Mouse (Mus musculus): ENCODE results near the gene Fbln7. TPM values are rescaled to one million over a fixed set of nuclear protein-coding genes. Genes with fewer than 3 reads are reported as not detected.

Gene Fbln7
- polyA plus RNA-seq, 1 experiment from 2014 or later: 4.5 TPM

DNA sequence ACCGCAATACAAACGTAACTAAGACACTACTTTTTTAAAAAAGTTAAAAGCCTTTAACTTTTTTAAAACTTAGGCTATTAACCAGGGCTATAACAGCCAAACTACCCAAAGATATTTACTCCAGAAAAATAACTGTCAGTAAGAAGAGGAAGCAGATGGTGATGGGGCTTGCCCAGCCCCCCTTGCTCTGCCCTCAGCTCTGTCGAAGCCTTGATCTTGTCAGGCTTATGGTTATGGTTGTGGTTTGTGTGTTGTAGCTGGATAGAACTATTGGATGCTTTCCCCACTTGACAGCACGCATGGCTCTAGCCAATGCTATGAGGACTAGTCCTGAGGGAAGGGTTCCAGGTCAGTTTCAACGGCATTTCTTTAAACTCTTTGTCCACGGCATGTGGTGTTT is 3.8 kb upstream of the Fbln7 start:
- Histone ChIP-seq H3K4me3 (replicated peaks; ENCODE audit: low read length) (no peak overlapping the region), H3K27ac (ENCODE audit: low read length) (no peak overlapping the region), H3K9ac (ENCODE audit: low read length) (no peak overlapping the region), H3K27me3 (ENCODE audit: control insufficient read depth, insufficient read depth, low read length) (no peaks in the 10 kb centered on the region; the same call in 1 of the 2 replicates), H3K36me3 (ENCODE audit: control insufficient read depth, insufficient read depth, low read length) (no peaks in the 10 kb centered on the region), H3K4me1 (ENCODE audit: control insufficient read depth, insufficient read depth, low read length) (no peaks in the 10 kb centered on the region; the same call in 1 of the 2 replicates), H3K4me2 (ENCODE audit: low read depth, low read length) (no peak overlapping the region), H3K9me3 (replicated peaks; ENCODE audit: control insufficient read depth, low read length) (no peaks in the 10 kb centered on the region)
- no peak for ATAC-seq (ENCODE audit: insufficient read depth, low FRiP score)
- 82% methylated on average over 6 of the region's 6 CpGs for WGBS

- Histone ChIP-seq H3K27ac (ENCODE audit: low read length) (no peak overlapping the region), H3K9ac (ENCODE audit: low read length) (no peak overlapping the region), H3K4me3 (replicated peaks; ENCODE audit: low read length) (no peak overlapping the region), H3K4me2 (ENCODE audit: low read depth, low read length) (no peak overlapping the region), H3K36me3 (ENCODE audit: control insufficient read depth, insufficient read depth, low read length) (no peaks in the 10 kb centered on the region), H3K27me3 (ENCODE audit: control insufficient read depth, insufficient read depth, low read length) (peaks cover under 1% of the 10 kb centered on the region; the same call in 1 of the 2 replicates), H3K4me1 (ENCODE audit: control insufficient read depth, insufficient read depth, low read length) (no peaks in the 10 kb centered on the region; the same call in 1 of the 2 replicates), H3K9me3 (replicated peaks; ENCODE audit: control insufficient read depth, low read length) (no peaks in the 10 kb centered on the region)
- 46% methylated on average over 3 of the region's 3 CpGs for WGBS
- ATAC-seq (ENCODE audit: insufficient read depth, low FRiP score): peak; percentile 16; the same call in 1 of the 2 replicates
These were observed 2.9 kb upstream of the Fbln7 start for GRCm38 (mm10) chr2:128859861-128860260.

- Histone ChIP-seq H3K9ac (ENCODE audit: low read length) (peak overlapping the region; percentile 65), H3K4me3 (replicated peaks; ENCODE audit: low read length) (peak overlapping the region; percentile 54), H3K9me3 (replicated peaks; ENCODE audit: control insufficient read depth, low read length) (no peaks in the 10 kb centered on the region), H3K36me3 (ENCODE audit: control insufficient read depth, insufficient read depth, low read length) (no peaks in the 10 kb centered on the region), H3K27ac (ENCODE audit: low read length) (no peak overlapping the region), H3K27me3 (ENCODE audit: control insufficient read depth, insufficient read depth, low read length) (peaks cover 12% of the 10 kb centered on the region; the same call in 1 of the 2 replicates), H3K4me2 (ENCODE audit: low read depth, low read length) (peak overlapping the region; percentile 77), H3K4me1 (ENCODE audit: control insufficient read depth, insufficient read depth, low read length) (no peaks in the 10 kb centered on the region; the same call in 1 of the 2 replicates)
- WGBS: 2% methylated on average over 38 of the region's 38 CpGs
- peak; percentile 83 for ATAC-seq (ENCODE audit: insufficient read depth, low FRiP score)
These were observed 1.1 kb downstream of the Fbln7 start for GRCm38 (mm10) chr2:128863777-128864331.

GRCm38 (mm10) chr2:128865061-128865460 is 2.3 kb downstream of the Fbln7 start:
- Histone ChIP-seq H3K4me2 (ENCODE audit: low read depth, low read length) (no peak overlapping the region), H3K4me3 (replicated peaks; ENCODE audit: low read length) (no peak overlapping the region), H3K27me3 (ENCODE audit: control insufficient read depth, insufficient read depth, low read length) (peaks cover 12% of the 10 kb centered on the region; the same call in 1 of the 2 replicates), H3K9ac (ENCODE audit: low read length) (no peak overlapping the region), H3K27ac (ENCODE audit: low read length) (no peak overlapping the region), H3K9me3 (replicated peaks; ENCODE audit: control insufficient read depth, low read length) (no peaks in the 10 kb centered on the region), H3K4me1 (ENCODE audit: control insufficient read depth, insufficient read depth, low read length) (no peaks in the 10 kb centered on the region; the same call in 1 of the 2 replicates), H3K36me3 (ENCODE audit: control insufficient read depth, insufficient read depth, low read length) (no peaks in the 10 kb centered on the region)
- 49% methylated on average over 3 of the region's 3 CpGs for WGBS
- ATAC-seq (ENCODE audit: insufficient read depth, low FRiP score): no peak

DNA sequence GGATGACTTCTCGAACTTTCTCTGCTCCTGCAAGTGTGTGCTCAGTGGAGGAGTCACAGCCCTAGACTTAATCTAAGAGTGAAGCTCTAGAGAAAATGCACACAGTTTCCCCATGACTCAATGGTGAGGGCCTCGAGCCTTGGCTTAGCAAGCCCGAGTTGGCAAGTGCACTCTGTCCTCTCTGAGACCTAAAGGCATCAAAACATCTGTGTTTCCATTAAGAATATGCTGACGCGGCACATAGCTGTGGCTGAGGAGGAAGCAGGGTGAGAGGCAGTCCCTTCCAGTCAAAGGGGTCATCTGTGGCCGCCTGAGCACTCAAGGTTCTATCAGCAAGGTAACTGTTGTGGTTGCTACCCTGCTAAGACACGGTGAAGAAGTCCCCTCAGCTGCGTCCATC is 8.9 kb downstream of the Fbln7 start:
- Histone ChIP-seq H3K9ac (ENCODE audit: low read length) (no peak overlapping the region), H3K36me3 (ENCODE audit: control insufficient read depth, insufficient read depth, low read length) (no peaks in the 10 kb centered on the region), H3K9me3 (replicated peaks; ENCODE audit: control insufficient read depth, low read length) (no peaks in the 10 kb centered on the region), H3K4me3 (replicated peaks; ENCODE audit: low read length) (no peak overlapping the region), H3K4me2 (ENCODE audit: low read depth, low read length) (no peak overlapping the region), H3K4me1 (ENCODE audit: control insufficient read depth, insufficient read depth, low read length) (no peaks in the 10 kb centered on the region), H3K27me3 (ENCODE audit: control insufficient read depth, insufficient read depth, low read length) (no peaks in the 10 kb centered on the region), H3K27ac (ENCODE audit: low read length) (no peak overlapping the region)
- ATAC-seq (ENCODE audit: insufficient read depth, low FRiP score): no peak
- WGBS: 68% methylated on average over 8 of the region's 8 CpGs

DNA sequence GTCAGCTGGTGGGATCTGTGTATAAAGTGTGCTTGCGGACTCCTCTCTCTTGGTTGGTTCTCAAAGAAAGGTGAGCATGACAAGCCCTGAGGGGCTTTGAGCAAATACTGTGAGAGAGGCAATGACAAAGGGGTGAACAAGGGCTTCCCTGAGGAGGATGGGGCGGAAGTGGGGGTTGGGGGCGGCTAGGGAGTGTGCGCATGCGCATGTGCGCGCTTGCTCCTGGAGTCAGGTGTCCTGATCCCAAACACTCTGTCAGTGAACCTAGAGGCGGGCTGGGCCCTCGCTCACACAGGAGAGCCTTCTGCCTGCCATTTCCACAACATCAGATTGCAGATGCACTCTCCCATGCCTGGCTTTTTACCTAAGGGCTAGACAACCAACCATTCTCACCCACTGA is 9.5 kb downstream of the Fbln7 start:
- Histone ChIP-seq H3K9me3 (replicated peaks; ENCODE audit: control insufficient read depth, low read length) (no peaks in the 10 kb centered on the region), H3K4me1 (ENCODE audit: control insufficient read depth, insufficient read depth, low read length) (no peaks in the 10 kb centered on the region), H3K4me2 (ENCODE audit: low read depth, low read length) (no peak overlapping the region), H3K27ac (ENCODE audit: low read length) (no peak overlapping the region), H3K36me3 (ENCODE audit: control insufficient read depth, insufficient read depth, low read length) (no peaks in the 10 kb centered on the region), H3K27me3 (ENCODE audit: control insufficient read depth, insufficient read depth, low read length) (no peaks in the 10 kb centered on the region), H3K4me3 (replicated peaks; ENCODE audit: low read length) (no peak overlapping the region), H3K9ac (ENCODE audit: low read length) (no peak overlapping the region)
- WGBS: 84% methylated on average over 9 of the region's 9 CpGs
- ATAC-seq (ENCODE audit: insufficient read depth, low FRiP score): no peak

DNA sequence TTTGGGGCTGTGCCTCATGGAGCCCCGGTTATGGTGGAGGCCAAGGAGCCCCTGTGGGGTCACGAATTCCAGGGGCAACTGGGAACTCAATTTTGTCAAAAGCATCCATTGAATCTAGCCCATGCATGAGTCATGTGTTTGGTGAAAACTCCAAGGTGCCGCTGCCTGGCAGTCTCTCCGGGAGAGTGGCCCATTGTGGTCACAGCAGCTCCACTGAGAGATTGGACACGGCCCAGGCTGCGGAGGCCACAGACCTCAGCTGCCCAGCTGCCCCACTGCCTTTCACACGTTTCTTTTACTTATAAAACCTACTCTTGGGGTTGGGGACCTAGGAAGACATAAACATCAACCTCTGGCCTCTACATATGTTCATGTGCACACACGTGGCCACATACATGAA is 12.7 kb downstream of the Fbln7 start:
- WGBS: 76% methylated on average over 8 of the region's 8 CpGs
- no peak for ATAC-seq (ENCODE audit: insufficient read depth, low FRiP score)
- H3K9me3 ChIP-seq (replicated peaks; ENCODE audit: control insufficient read depth, low read length): no peaks in the 10 kb centered on the region

DNA sequence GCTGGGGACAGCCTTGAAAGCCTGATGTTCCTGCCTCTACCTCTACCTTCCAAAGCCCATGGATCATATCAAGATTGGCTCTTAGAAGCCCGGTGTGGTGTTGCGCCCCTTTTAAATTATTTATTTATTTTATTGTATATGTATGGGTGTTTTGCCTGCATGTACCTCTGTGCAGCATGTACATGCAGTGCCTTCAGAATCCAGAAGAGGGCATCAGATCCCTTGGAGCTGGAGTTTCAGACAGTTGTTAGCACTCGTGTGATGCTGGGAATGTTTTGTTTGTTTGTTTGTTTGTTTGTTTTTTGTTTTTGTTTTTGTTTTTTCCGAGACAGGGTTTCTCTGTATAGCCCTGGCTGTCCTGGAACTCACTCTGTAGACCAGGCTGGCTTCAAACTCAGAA is 18.5 kb downstream of the Fbln7 start:
- no peaks in the 10 kb centered on the region for H3K9me3 ChIP-seq (replicated peaks; ENCODE audit: control insufficient read depth, low read length)
- ATAC-seq (ENCODE audit: insufficient read depth, low FRiP score): no peak
- no peaks in the 10 kb centered on the region for H3K27me3 ChIP-seq (ENCODE audit: control insufficient read depth, insufficient read depth, low read length)
- no peak overlapping the region for H3K4me2 ChIP-seq (ENCODE audit: low read depth, low read length)
- no peak overlapping the region for H3K27ac ChIP-seq (ENCODE audit: low read length)
- no peaks in the 10 kb centered on the region for H3K4me1 ChIP-seq (ENCODE audit: control insufficient read depth, insufficient read depth, low read length)
- no peaks in the 10 kb centered on the region for H3K36me3 ChIP-seq (ENCODE audit: control insufficient read depth, insufficient read depth, low read length)
- no peak overlapping the region for H3K4me3 ChIP-seq (replicated peaks; ENCODE audit: low read length)
- 62% methylated on average over 4 of the region's 4 CpGs for WGBS
- no peak overlapping the region for H3K9ac ChIP-seq (ENCODE audit: low read length)

More for the DNA sequence above, 12.7 kb downstream of the Fbln7 start:
- no peak overlapping the region for H3K4me3 ChIP-seq (replicated peaks; ENCODE audit: low read length)
- H3K9ac ChIP-seq (ENCODE audit: low read length): no peak overlapping the region
- H3K4me2 ChIP-seq (ENCODE audit: low read depth, low read length): no peak overlapping the region
- no peaks in the 10 kb centered on the region for H3K36me3 ChIP-seq (ENCODE audit: control insufficient read depth, insufficient read depth, low read length)
- no peak overlapping the region for H3K27ac ChIP-seq (ENCODE audit: low read length)
- H3K4me1 ChIP-seq (ENCODE audit: control insufficient read depth, insufficient read depth, low read length): no peaks in the 10 kb centered on the region
- H3K27me3 ChIP-seq (ENCODE audit: control insufficient read depth, insufficient read depth, low read length): no peaks in the 10 kb centered on the region

DNA sequence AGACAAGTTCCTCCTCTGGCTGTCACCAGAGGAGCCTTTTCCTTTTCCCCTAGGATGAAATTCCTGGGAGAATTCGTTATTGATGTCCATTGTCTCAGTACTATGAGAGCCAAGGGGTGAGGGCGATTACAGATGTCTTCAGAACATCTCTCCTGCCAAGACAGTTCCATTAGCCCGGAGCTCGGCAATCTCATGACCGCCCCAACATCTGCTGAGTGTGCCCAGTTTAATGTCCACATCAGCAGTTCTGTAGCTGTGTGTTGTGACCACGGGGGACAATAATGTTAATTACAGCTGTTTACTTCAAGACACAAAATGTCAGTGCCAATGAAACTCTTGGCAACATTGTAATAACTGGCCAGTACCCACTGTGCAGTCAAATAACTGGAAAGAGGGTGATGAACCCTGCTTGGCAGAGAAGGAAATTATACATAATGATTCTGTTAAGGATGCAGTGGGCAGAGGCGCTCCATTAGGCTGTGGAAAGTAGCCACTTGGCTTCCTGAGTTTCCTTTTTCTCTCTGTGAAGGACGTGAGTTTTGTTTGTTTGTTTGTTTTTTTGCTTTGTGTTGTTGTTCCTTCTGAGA is 22.5 kb downstream of the Fbln7 start:
- no peak overlapping the region for H3K27ac ChIP-seq (ENCODE audit: low read length)
- ATAC-seq (ENCODE audit: insufficient read depth, low FRiP score): no peak
- H3K4me2 ChIP-seq (ENCODE audit: low read depth, low read length): no peak overlapping the region
- 82% methylated on average over 8 of the region's 8 CpGs for WGBS
- no peak overlapping the region for H3K4me3 ChIP-seq (replicated peaks; ENCODE audit: low read length)
- no peaks in the 10 kb centered on the region for H3K27me3 ChIP-seq (ENCODE audit: control insufficient read depth, insufficient read depth, low read length)
- H3K4me1 ChIP-seq (ENCODE audit: control insufficient read depth, insufficient read depth, low read length): no peaks in the 10 kb centered on the region
- no peaks in the 10 kb centered on the region for H3K9me3 ChIP-seq (replicated peaks; ENCODE audit: control insufficient read depth, low read length)
- H3K36me3 ChIP-seq (ENCODE audit: control insufficient read depth, insufficient read depth, low read length): no peaks in the 10 kb centered on the region
- H3K9ac ChIP-seq (ENCODE audit: low read length): no peak overlapping the region
